Mouse (Mus musculus): ENCODE measurements around the gene Hspa1l.

- TF ChIP-seq CTCF (IDR thresholded peaks at IDR 0.05; ENCODE audit: extremely low read depth, insufficient read depth, low read length): no peak
- TF ChIP-seq POLR2A (IDR thresholded peaks at IDR 0.05; ENCODE audit: extremely low read depth, insufficient read depth, low read length): no peak
Observed at GRCm38 (mm10) chr17:34962841-34963240, 9.7 kb upstream of the Hspa1l start.
